Mouse (Mus musculus): ENCODE measurements around the gene Gm21958.
"Not testable (repeated sequence)": the region's sequence is repeated elsewhere in the genome, so short reads cannot be mapped to it uniquely, and the experiment has no call there.

The Gm21958 gene

DNA sequence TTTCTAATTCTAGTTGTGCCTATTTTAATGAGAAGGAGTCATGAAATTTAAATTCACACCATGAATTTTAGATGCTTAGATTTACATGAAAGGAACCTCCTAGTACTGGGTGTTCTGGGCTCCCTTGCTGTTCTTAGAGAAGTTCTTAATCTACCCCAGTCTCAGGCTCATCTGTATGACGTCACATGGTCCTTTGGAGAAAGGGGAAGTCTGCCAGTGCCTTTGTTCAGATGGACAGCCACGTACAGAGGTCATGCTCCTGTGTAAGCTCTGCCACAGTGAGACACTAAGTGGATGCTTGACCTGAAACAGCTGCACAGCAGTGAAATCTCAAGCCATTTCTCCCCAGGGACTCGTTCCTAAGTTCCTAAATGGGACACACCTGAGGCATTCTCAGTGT is 4.8 kb upstream of the Gm21958 start:
- DNase-seq = no peak

DNA sequence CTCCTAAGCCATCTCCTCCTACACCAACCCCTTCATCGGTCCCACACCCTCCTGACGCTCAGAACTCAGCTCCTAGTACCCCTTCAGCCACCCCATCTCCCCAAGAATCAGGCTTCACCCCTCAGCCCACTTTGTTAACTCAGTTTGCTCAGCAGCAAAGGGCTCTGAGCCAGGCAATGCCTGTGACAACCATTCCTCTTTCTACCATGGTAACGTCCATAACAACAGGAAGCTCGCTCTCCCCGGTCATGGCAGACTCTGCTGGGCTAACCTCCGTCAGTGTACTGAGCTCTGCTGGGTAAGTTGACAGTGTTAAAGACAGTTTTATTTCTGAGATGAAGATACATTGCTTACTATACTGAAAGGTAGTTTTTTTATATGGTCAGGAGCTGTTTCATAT is 3.2 kb upstream of the Gm21958 start:
- no peak for DNase-seq

DNA sequence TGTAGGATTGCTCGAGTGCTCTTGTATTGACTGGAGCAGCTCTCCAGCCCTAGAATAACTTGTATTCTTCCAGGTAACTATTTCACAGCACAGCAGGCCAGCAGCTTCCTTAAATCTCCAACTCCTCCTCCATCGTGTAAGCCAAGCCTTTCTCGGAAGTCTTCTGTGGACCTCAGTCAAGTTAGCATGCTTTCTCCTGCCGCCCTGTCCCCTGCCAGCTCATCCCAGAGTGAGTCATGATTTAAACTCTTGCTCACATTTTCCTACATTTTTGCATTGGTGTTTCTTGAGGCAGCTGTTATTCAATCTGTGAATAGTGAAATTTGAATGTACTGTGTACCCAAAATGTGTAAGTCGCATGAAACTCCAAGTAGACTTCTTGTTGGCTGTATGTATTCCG is 1.3 kb upstream of the Gm21958 start:
- DNase-seq = no peak

DNA sequence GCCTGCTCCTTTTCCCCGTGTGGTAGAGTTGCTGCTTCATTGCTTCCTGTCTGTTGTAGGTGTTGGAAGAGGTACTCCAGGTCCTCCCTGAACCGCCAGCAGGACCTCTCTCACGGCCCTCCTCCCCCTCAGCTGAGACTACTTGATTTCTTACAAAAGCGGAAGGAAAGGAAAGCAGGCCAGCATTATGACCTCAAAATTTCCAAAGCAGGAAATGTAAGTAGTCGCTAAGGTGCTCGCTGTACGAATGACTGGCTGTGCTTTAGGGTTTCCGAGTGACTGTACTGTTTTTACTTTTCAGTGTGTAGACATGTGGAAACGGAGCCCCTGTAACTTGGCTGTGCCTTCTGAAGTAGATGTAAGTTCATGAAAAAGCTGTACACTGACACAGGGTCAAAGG is 5.2 kb downstream of the Gm21958 start:
- no peak for DNase-seq

DNA sequence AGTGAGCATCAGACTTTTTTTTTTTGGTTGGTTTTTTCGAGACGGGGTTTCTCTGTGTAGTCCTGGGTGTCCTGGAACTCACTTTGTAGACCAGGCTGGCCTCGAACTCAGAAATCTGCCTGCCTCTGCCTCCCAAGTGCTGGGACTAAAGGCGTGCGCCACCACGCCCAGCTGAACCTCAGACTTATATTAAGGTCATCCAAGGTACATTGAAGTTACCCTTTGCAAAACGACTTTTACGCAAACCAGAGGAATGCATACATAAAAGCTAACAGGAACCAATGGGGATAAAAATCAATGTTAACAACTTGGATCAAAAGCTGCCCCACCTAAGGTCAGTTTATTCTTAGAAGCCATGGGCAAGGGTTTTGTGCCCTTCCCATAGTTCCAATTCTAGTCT is 10.0 kb downstream of the Gm21958 start:
- DNase-seq = not testable (repeated sequence)

DNA sequence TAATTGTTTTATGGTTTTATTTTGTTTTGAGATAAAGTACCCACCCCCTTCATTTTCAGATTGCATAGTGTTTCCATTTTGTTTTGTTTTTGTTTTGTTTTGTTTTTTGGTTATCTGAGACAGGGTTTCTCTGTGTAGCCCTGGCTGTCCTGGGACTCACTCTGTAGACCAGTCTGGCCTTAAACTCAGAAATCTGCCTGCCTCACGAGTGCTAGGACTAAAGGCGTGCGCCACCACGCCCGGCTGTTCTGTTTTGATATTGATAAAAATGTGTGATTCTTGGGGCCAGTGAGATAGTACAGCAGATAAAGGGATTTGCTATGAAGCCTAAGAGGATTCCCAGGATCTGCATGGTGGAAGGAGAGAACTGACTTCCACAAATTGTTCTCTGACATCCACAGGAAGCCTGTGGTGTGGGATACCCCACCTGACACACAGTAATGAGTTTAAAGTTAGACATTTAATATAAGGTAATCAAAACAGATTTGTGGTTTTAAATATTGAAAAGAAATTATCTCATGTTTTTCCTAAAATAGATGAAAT is 14.3 kb downstream of the Gm21958 start:
- DNase-seq = no peak

DNA sequence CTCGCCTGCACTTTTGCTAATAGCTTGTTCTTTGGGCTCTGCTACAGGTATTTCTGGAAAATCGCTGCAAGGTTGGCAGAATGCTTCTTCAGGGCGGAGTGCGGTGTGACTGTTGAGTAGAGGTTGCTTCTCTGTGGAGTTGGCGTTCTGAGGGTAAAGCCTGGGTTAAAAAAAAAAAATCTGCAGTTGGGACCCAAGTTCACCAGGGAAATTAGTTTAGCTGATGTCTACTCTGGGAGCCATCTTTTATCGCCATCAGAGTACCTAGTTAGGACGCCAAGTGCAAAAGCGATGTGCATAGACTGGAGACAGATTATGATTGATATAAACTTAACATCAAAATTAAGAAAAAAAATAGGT is 21.1 kb downstream of the Gm21958 start:
- no peak for DNase-seq

DNA sequence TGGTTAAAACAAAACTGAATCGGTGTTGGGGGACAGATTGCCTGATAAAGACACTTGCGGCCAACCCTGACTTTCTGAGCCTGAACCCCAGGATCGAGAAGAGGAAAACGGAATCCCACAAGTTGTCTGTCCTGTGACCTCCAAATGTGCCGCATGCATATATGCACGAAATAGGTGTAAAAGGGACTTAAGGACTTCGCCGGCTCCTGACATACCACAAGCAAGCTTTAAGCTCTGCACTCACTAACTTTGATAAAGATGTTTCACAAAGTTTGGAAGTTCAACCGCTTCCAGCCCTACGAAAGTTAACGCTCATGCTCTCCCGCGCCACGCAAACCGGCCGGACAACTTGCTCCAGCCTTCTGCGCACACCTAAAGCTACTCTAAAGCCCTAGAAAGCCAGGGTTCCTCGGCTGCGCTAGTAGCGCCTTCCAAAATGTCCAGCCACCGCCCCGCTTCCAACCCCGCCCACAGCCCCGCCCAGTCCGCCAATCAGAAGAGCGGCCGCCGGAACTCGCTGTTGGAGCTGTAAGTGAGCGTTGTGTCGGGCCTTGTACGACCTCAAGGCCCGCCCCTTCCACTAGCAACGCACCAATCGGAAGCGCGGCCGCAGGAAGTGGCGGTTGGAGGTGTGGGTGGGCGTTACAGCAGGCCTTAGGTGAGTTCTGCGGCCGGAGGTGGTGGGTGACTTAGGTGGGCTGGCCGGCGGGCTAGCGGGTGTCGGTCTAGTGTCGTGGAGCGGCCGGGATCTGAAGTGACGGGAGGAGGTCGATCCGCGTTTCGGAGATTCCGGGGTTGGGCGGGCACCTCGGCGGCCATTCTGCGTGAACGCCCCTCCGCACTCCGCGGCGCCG is 21.7 kb downstream of the Gm21958 start, which contains the start of gene Supt20:
Gene Supt20 (plus strand): TSS at position 606 of the 854 bp plus-strand sequence.
- peak; percentile 93 for DNase-seq

DNA sequence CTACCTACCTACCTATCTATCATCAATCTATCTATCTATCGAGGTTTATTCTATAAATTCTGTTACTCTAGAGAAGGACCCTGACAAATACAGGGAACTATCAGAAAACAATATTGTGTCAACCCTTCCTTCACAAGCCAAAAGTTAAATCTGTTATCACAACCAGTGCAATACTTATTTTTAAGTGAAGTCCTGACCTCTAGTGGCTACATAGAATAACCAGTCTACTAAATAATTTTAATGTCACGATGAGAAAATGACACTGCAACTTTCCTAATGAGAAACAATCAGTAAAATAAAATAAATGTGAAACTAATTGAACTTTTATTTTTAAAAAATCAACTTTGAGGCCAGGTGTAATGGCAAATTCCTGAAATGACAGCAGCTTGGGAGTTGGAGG is 25.1 kb downstream of the Gm21958 start:
- DNase-seq = no peak

DNA sequence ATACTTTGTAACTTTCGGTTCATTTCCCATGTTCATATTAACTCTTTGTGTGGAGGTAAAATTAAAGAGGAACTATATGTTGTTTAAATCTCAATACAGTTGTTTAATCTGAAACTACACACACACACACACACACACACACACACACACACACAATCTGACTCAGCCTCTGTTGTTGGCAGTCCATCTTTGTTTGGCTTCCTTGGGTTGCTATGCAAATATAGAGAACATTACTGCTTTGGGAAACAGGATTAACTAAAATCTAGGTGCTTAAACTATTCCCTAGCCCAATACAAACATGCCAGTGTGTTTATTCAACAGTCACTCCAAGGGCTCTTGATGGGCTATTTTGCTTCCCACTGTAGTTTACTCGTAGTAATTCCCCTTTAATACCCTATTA is 26.9 kb downstream of the Gm21958 start:
- DNase-seq = no peak

DNA sequence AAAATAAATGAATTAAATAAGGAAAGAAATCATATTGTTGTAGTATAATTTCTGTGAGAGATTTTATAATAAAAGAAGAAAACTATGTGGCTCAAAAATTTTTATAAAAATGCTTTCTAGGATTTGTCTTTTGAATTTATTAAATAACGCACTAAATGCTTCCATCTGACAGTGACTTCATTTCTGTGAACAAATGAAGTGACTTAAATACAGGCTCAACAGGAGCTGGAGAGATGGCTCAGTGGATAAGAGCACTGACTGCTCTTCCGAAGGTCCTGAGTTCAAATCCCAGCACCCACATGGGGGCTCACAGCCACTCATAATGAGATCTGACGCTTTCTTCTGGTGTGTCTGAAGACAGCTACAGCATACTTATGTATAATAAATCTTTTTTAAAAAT is 29.0 kb downstream of the Gm21958 start:
- no peak for DNase-seq

DNA sequence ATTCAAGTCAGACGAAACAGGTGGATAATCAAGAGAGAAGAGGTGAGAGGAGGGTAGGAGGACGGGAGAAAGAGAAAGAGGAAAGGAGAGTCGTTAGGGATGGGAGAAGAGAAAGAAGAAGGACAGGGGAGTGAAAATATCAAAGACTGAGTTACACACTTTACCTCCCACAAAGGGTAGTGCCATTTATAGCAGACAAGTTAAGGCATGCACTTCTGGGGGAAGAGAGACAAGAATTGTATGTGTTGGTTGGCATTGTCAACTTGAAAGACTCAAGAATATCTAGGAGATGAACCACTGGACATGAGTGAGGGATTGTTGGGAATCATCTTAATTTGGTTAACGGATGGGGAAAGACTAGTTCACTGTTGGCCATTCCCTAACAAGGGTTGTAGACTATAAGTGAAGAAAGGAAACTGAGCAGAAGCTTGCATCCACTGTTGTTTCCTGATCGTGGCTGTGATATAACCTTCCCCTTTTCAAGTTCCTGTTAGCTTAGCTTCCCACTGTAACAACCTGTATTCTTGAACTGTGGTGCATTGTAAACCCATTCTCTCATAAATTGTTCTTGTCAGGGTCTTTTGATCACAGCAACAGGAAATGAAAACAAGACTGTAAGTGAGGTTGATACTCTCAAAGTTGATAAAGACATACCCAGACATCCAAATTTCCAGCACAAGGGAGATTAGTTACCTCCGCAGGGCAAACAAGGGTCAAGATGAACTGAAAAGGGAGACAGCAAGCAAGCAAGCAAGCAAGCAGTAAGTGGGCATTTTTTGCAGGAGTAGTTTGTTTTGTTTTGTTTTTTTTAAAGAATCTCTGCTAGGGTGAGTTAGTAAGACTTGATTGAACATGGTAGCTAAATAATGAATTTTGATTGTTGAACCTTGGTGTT is 32.6 kb downstream of the Gm21958 start:
- DNase-seq = no peak

DNA sequence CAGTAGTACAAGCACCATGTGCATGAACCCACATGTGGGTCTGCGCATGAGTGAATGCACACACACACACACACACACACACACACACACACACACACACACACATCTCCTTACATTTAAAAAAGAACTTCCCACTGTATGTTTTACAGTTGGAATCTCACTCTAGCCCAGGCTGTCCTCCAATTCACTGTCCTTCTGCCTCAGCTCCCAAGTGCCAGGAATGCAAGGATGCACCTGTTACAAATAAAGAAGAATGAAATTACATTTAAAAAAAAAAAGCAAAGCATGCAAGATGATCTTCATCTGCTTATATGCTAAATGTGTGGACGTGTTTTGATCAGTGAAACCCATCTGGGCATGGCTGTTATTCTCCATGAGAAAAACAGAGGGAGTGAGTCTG is 37.3 kb downstream of the Gm21958 start:
- no peak for DNase-seq

DNA sequence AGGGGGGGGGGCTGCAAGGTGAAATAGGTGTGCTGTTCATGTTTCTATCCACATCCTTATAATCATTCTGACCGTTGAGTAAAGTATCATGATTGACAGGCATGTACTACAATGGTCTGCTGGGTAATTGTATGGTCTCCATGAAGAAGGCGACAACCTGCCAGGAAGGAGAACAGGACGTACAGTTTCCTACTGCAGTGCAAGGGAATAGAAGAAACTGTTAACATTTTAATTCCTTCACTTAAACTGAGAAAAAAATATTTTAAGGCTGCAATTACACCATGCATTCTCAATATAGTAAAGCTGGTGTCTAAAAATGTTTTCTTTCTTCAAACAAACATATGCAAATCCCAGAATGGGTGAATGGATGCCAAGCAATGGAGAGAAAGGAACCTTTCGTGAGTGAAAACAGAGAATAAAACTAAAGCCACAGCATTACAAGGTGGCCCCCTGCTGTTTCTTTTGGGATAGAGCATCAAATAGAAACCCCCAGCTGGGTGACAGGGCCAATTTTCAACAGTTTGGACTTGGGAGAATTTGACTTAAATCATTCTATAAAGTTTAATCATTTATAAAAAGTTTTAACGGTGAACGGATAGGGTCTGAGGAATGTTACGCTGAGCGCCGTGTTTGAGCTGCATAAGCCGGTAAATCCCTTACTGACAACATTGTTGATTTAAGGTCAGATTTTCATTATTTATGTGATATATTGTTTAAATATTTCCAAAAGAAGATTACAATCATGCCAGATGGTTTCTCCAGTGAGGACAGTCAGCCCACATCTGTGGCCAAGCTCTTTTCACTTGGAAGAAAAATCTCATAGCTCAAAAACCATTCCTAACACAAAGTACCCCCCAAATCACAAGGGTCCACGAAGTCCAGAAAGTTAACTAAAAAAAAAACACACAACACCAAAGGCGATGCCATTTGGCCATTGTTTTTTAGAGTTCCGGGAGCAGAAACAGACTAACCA is 41.3 kb downstream of the Gm21958 start:
- DNase-seq = peak; percentile 26

DNA sequence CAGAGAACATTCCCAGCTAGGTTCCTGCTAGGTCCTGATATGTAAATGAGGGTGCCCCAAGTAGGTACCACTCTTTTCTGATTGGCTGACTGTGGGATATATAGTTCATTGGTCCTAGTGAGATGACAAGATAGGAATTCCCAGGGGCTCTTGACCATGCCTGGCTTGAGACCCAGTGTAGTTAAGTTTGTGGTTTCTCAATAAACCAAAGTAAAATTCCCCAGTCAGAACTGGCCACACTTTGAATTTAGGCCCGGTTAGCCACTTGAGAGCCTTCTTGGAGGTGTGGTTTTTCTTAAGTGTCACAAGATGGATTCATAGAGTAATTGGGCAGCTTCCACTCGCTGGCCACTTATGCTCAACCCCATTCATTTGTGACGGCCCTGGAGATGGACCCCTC is 42.0 kb downstream of the Gm21958 start:
- no peak for DNase-seq

DNA sequence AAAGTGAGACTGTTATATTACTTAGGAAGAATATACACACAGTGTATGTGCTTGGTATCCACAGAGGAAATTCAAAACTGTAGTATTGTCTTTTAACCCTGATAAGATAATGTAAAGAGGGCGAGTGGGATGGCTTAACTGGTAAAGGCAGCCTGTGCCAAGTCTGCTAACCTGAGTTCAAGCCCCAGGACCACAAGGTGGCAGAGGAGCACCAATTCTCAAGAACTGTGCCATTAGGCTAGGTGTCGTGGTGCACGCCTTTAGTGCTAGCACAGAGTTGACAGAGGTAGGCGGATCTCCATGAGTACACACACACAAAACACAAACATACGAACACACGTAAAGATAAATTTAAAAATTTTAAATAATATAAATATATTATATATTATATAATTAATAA is 44.6 kb downstream of the Gm21958 start:
- DNase-seq = no peak

DNA sequence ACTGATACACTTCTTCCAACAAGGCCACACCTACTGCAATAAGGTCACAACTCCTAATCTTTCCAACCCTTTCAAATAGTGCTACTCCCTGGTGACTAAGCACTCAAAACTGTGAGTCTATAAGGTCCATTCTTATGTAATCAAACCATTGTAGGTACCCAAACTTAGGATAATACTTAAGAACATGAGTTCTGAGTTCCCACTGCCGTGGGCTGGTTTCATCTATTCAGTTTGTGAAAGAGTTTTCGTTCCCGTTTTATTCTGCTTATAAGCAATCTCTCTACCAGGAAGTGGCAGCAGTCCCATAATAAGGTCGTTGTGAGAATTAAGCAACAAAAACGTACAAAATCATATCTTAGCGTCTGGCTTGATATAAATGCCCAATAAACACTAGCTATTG is 45.4 kb downstream of the Gm21958 start:
- no peak for DNase-seq

DNA sequence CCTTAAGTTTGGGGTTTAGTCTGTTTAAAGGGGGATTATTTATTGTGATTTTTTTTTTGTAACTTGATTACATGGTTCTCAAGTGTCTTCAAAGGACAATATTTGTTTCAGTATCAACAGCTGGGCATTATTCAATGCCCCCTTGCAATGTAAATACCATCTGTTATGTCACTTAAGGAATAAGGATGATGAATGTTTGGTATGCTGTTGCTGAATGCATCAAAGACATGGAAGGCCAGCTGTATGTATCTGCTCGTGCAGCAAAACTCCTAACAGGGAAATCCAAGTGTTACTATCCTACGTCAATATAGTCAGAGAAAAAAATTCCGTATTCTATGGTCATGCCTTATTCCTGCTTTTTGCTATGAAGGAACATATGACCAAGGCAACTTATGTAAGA is 46.0 kb downstream of the Gm21958 start:
- DNase-seq = no peak

Measured in thymus, postnatal 14 days (tissue).